ENCODE assay signal across 11 mouse cellular contexts in genomic region chr4:133204379-133204778, GRCm38 (mm10). TPM values are rescaled to one million over a fixed set of nuclear protein-coding genes. Genes with fewer than 3 reads are reported as not detected.
DNase-seq lines count a peak whose midpoint lies in the region; ATAC-seq and TF ChIP-seq lines count a peak whose summit lies in the region.
"Had no signal": no experiment of that assay in that cellular context is flagged by ENCODE, and none has a peak within 500 bp of the region (broad histone marks: within the 10 kb centered on the region; RNA-seq: fewer than 3 reads in every experiment).

No protein-coding gene starts in this region.

- H3K27me3 ChIP-seq in kidney, embryonic 14.5 days (ENCODE audit: control insufficient read depth, insufficient read depth, low read length) = no peaks in the 10 kb centered on the region
- peaks cover 25% of the 10 kb centered on the region for H3K27me3 ChIP-seq in forebrain, embryonic 10.5 days (ENCODE audit: poor library complexity, severe bottlenecking)
- H3K27me3 ChIP-seq in hindbrain, embryonic 16.5 days (replicated peaks; ENCODE audit: control insufficient read depth, insufficient read depth, low read length) = no peaks in the 10 kb centered on the region
- H3K27me3 ChIP-seq in midbrain, postnatal 0 days (ENCODE audit: insufficient read depth, low read length) = no peaks in the 10 kb centered on the region

- H3K27ac ChIP-seq in kidney, embryonic 14.5 days (ENCODE audit: low read depth, low read length) = peak overlapping the region; percentile 55; the same call in 1 of the 2 replicates
- H3K27ac ChIP-seq in forebrain, embryonic 10.5 days = peak overlapping the region; percentile 70; the same call in 1 of the 2 replicates
- peak overlapping the region; percentile 55; the same call in 1 of the 2 replicates for H3K27ac ChIP-seq in hindbrain, embryonic 16.5 days (ENCODE audit: low read depth, low read length)
- H3K27ac ChIP-seq in midbrain, postnatal 0 days (ENCODE audit: low read depth, low read length) = peak overlapping the region; percentile 32; the same call in 1 of the 2 replicates
- H3K27ac ChIP-seq: macrophage had no signal

- WGBS in kidney, embryonic 14.5 days = 17% methylated on average over 7 of the region's 7 CpGs
- WGBS in forebrain, embryonic 10.5 days = 56% methylated on average over 7 of the region's 7 CpGs
- WGBS in hindbrain, embryonic 16.5 days = 33% methylated on average over 7 of the region's 7 CpGs
- 23% methylated on average over 7 of the region's 7 CpGs for WGBS in midbrain, postnatal 0 days

- no peak for TF ChIP-seq CTCF in midbrain, postnatal 0 days (IDR thresholded peaks at IDR 0.05)

- H3K9me3 ChIP-seq in kidney, embryonic 14.5 days (ENCODE audit: control insufficient read depth, low read length) = no peaks in the 10 kb centered on the region
- H3K9me3 ChIP-seq in forebrain, embryonic 10.5 days = no peaks in the 10 kb centered on the region
- no peaks in the 10 kb centered on the region for H3K9me3 ChIP-seq in hindbrain, embryonic 16.5 days (ENCODE audit: control insufficient read depth, low read length)
- H3K9me3 ChIP-seq in midbrain, postnatal 0 days (ENCODE audit: low read length) = no peaks in the 10 kb centered on the region

- no peak overlapping the region for H3K4me2 ChIP-seq in kidney, embryonic 14.5 days (replicated peaks; ENCODE audit: low read depth, low read length)
- H3K4me2 ChIP-seq in hindbrain, embryonic 16.5 days (ENCODE audit: low read length) = no peak overlapping the region
- H3K4me2 ChIP-seq in midbrain, postnatal 0 days (ENCODE audit: low read depth, low read length, poor library complexity, severe bottlenecking) = no peak overlapping the region

- no peaks in the 10 kb centered on the region for H3K36me3 ChIP-seq in kidney, embryonic 14.5 days (ENCODE audit: control insufficient read depth, insufficient read depth, low read length)
- no peaks in the 10 kb centered on the region for H3K36me3 ChIP-seq in forebrain, embryonic 10.5 days (replicated peaks)
- no peaks in the 10 kb centered on the region for H3K36me3 ChIP-seq in hindbrain, embryonic 16.5 days (ENCODE audit: control insufficient read depth, insufficient read depth, low read length)
- H3K36me3 ChIP-seq in midbrain, postnatal 0 days (ENCODE audit: insufficient read depth, low read length) = no peaks in the 10 kb centered on the region

- H3K4me1 ChIP-seq in kidney, embryonic 14.5 days (ENCODE audit: control insufficient read depth, insufficient read depth, low read length) = peaks cover 26% of the 10 kb centered on the region
- H3K4me1 ChIP-seq in forebrain, embryonic 10.5 days = peaks cover 46% of the 10 kb centered on the region
- peaks cover 23% of the 10 kb centered on the region for H3K4me1 ChIP-seq in hindbrain, embryonic 16.5 days (ENCODE audit: control insufficient read depth, insufficient read depth, low read depth, low read length)
- peaks cover 8% of the 10 kb centered on the region; the same call in 1 of the 2 replicates for H3K4me1 ChIP-seq in midbrain, postnatal 0 days (ENCODE audit: insufficient read depth, low read length)

- no peak for ATAC-seq in kidney, embryonic 14.5 days (ENCODE audit: low FRiP score, low TSS enrichment)
- ATAC-seq in hindbrain, embryonic 16.5 days = no peak
- ATAC-seq in midbrain, postnatal 0 days (ENCODE audit: low FRiP score) = no peak
- ATAC-seq in megakaryocyte-erythroid progenitor cell, adult 5-6 weeks (replicated peaks; ENCODE audit: low FRiP score, low TSS enrichment, poor library complexity, severe bottlenecking) = no peak

- H3K9ac ChIP-seq in kidney, embryonic 14.5 days (ENCODE audit: low read depth, low read length) = no peak overlapping the region
- peak overlapping the region; percentile 23 for H3K9ac ChIP-seq in hindbrain, embryonic 16.5 days (ENCODE audit: low read depth, low read length)
- no peak overlapping the region for H3K9ac ChIP-seq in midbrain, postnatal 0 days (replicated peaks; ENCODE audit: low read length, poor library complexity, severe bottlenecking)

- no peak for DNase-seq in kidney, postnatal 10 days
- DNase-seq in forebrain, embryonic 10.5 days (ENCODE audit: extremely low spot score, low spot score) = no peak
- no peak for DNase-seq in midbrain, postnatal 0 days (ENCODE audit: low spot score)
- DNase-seq in cerebellum, postnatal 25 days = no peak
- no peak for DNase-seq in gastrocnemius, postnatal 4 days (ENCODE audit: low spot score in 2 of 2)
- DNase-seq: thymus, adult 2 months had no signal

- H3K4me3 ChIP-seq in kidney, embryonic 14.5 days (ENCODE audit: low read length) = no peak overlapping the region
- no peak overlapping the region; the same call in 1 of the 2 replicates for H3K4me3 ChIP-seq in forebrain, embryonic 10.5 days
- no peak overlapping the region for H3K4me3 ChIP-seq in hindbrain, embryonic 16.5 days (ENCODE audit: low read length)
- no peak overlapping the region for H3K4me3 ChIP-seq in midbrain, postnatal 0 days (ENCODE audit: low read depth, low read length)

RNA-seq across cellular contexts. Expression of gene Cd164l2, which starts 7.6 kb away (rescaled TPM):
- 6.9 and 7.6 TPM in 2 replicates for polyA plus RNA-seq in kidney, embryonic 14.5 days (2014; fragmentation: Nextera tagmentation; extraction: Ambion mirVana)
- 1.2 and 2.5 TPM in 2 replicates for polyA plus RNA-seq in forebrain, embryonic 10.5 days (2016; fragmentation: Nextera tagmentation; extraction: Ambion mirVana)
- 5.6 and 8.3 TPM in 2 replicates for polyA plus RNA-seq in hindbrain, embryonic 16.5 days (2015; fragmentation: Nextera tagmentation; extraction: Ambion mirVana)
- 3.9 and 5.9 TPM in 2 replicates for total RNA-seq in midbrain, postnatal 0 days (2014; rRNA removed)
- polyA plus RNA-seq in midbrain, postnatal 0 days (2015; fragmentation: Nextera tagmentation; extraction: Ambion mirVana) = 10.6 and 11.0 TPM in 2 replicates
- total RNA-seq in megakaryocyte-erythroid progenitor cell, adult 5-6 weeks (2014; fragmentation: Nextera tagmentation) = not detected in 2 replicates
- total RNA-seq in megakaryocyte-erythroid progenitor cell, adult 5-6 weeks (2017) = not detected in 2 replicates
- under 1 TPM in 1 of 2 experiments, not detected in 1; 0.74 TPM for total RNA-seq in gastrocnemius, postnatal 4 days (2021)
- total RNA-seq: CH12.LX had no signal
- polyA plus RNA-seq: macrophage had no signal

RNA-seq across cellular contexts. Expression of gene Gpr3, which starts 8.0 kb away (rescaled TPM):
- 0.53 TPM in 1 of 2 replicates, not detected in the other for polyA plus RNA-seq in kidney, embryonic 14.5 days (2014; fragmentation: Nextera tagmentation; extraction: Ambion mirVana)
- polyA plus RNA-seq in forebrain, embryonic 10.5 days (2016; fragmentation: Nextera tagmentation; extraction: Ambion mirVana) = 0.06 and 0.27 TPM in 2 replicates
- polyA plus RNA-seq in hindbrain, embryonic 16.5 days (2015; fragmentation: Nextera tagmentation; extraction: Ambion mirVana) = 2.5 TPM in 2 replicates
- total RNA-seq in midbrain, postnatal 0 days (2014; rRNA removed) = 3.2 and 10.8 TPM in 2 replicates
- polyA plus RNA-seq in midbrain, postnatal 0 days (2015; fragmentation: Nextera tagmentation; extraction: Ambion mirVana) = 3.9 and 4.5 TPM in 2 replicates
- total RNA-seq in megakaryocyte-erythroid progenitor cell, adult 5-6 weeks (2014; fragmentation: Nextera tagmentation) = not detected in 2 replicates
- total RNA-seq in megakaryocyte-erythroid progenitor cell, adult 5-6 weeks (2017) = not detected in 2 replicates
- total RNA-seq in gastrocnemius, postnatal 4 days (2021) = not detected
- polyA plus RNA-seq: macrophage; thymus, adult 2 months had no signal

RNA-seq across cellular contexts. Expression of gene Map3k6, which starts 36.2 kb away (rescaled TPM):
- 2.8 and 4.1 TPM in 2 replicates for polyA plus RNA-seq in kidney, embryonic 14.5 days (2014; fragmentation: Nextera tagmentation; extraction: Ambion mirVana)
- 1.7 and 1.8 TPM in 2 replicates for polyA plus RNA-seq in forebrain, embryonic 10.5 days (2016; fragmentation: Nextera tagmentation; extraction: Ambion mirVana)
- polyA plus RNA-seq in hindbrain, embryonic 16.5 days (2015; fragmentation: Nextera tagmentation; extraction: Ambion mirVana) = 2.6 and 4.2 TPM in 2 replicates
- total RNA-seq in midbrain, postnatal 0 days (2014; rRNA removed) = 7.6 and 8.3 TPM in 2 replicates
- 2.8 and 4.1 TPM in 2 replicates for polyA plus RNA-seq in midbrain, postnatal 0 days (2015; fragmentation: Nextera tagmentation; extraction: Ambion mirVana)
- total RNA-seq in megakaryocyte-erythroid progenitor cell, adult 5-6 weeks (2014; fragmentation: Nextera tagmentation) = 10.6 and 15.9 TPM in 2 replicates
- total RNA-seq in megakaryocyte-erythroid progenitor cell, adult 5-6 weeks (2017) = 6.9 and 7.0 TPM in 2 replicates
- 1 to 10 TPM; 2.3 to 2.6 TPM for total RNA-seq in gastrocnemius, postnatal 4 days (2021)

RNA-seq across cellular contexts. Expression of gene Sytl1, which starts 58.5 kb away (rescaled TPM):
- polyA plus RNA-seq in kidney, embryonic 14.5 days (2014; fragmentation: Nextera tagmentation; extraction: Ambion mirVana) = 0.70 and 1.1 TPM in 2 replicates
- 0.67 and 1.0 TPM in 2 replicates for polyA plus RNA-seq in forebrain, embryonic 10.5 days (2016; fragmentation: Nextera tagmentation; extraction: Ambion mirVana)
- 0.44 and 0.54 TPM in 2 replicates for polyA plus RNA-seq in hindbrain, embryonic 16.5 days (2015; fragmentation: Nextera tagmentation; extraction: Ambion mirVana)
- total RNA-seq in midbrain, postnatal 0 days (2014; rRNA removed) = 1.6 TPM in 1 of 2 replicates, not detected in the other
- 0.21 and 0.26 TPM in 2 replicates for polyA plus RNA-seq in midbrain, postnatal 0 days (2015; fragmentation: Nextera tagmentation; extraction: Ambion mirVana)
- 0.44 and 1.6 TPM in 2 replicates for total RNA-seq in megakaryocyte-erythroid progenitor cell, adult 5-6 weeks (2014; fragmentation: Nextera tagmentation)
- 1.9 TPM in 1 of 2 replicates, not detected in the other for total RNA-seq in megakaryocyte-erythroid progenitor cell, adult 5-6 weeks (2017)
- 1 to 10 TPM; 1.0 TPM for total RNA-seq in gastrocnemius, postnatal 4 days (2021)
- polyA plus RNA-seq: macrophage had no signal
